Mouse (Mus musculus): ENCODE measurements around the gene Filip1. TPM values are rescaled to one million over a fixed set of nuclear protein-coding genes. Genes with fewer than 3 reads are reported as not detected.

The Filip1 gene
- total and polyA plus RNA-seq, 3 experiments: 0.71 to 1.5 (median 1.3) TPM

DNA sequence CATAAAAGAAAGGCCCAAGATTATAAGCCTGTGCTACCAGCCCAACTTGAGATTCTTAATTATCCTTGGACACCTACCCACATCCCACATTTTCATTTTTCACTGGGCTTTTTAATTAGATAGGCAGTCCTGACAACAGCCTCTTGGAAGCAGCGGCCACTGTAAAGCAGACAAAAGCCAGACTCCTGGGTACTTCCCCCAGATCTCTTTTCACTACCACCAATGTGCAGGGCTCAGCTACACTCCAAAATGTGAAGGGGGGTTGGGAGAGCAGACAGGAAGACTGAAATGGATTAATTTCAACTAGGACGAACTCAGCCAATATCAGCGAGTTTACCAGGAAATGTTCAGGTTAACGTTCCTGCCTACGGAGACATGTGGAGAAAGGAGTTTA is 92.1 kb downstream of the Filip1 start:
- Histone ChIP-seq H3K9me3 (replicated peaks; ENCODE audit: low read length) (no peaks in the 10 kb centered on the region), H3K4me1 (ENCODE audit: control insufficient read depth in 1 of 2, insufficient read depth in 2 of 2) (peaks cover 2 to 4% of the 10 kb centered on the region in 2 experiments; a peak in 2 of 4 replicates), H3K4me3 (replicated peaks in 1 of 3; ENCODE audit: low read depth in 2 of 3, low read length in 2 of 3, poor library complexity in 1 of 3) (no peak overlapping the region), H3K79me2 (replicated peaks; ENCODE audit: control insufficient read depth, extremely low read depth, insufficient read depth, poor library complexity, severe bottlenecking) (no peaks in the 10 kb centered on the region), H3K4me2 (ENCODE audit: insufficient read depth, low read depth, poor library complexity, severe bottlenecking) (no peak overlapping the region), H3K36me3 (replicated peaks in 1 of 2; ENCODE audit: control insufficient read depth in 1 of 2, insufficient read depth in 1 of 2, low read length in 1 of 2) (no peaks in the 10 kb centered on the region), H3K9ac (ENCODE audit: insufficient read depth, low read depth) (no peak overlapping the region), H3K27ac (ENCODE audit: insufficient read depth, low read depth) (no peak overlapping the region), H3K27me3 (replicated peaks) (no peaks in the 10 kb centered on the region)
- no peak for DNase-seq (ENCODE audit: extremely low read depth)
- TF ChIP-seq ZNF384 (IDR thresholded peaks at IDR 0.05; ENCODE audit: low read depth, low read length) (no peak), KAT2A (IDR thresholded peaks at IDR 0.05; ENCODE audit: insufficient replicate concordance, low read length) (no peak), USF1 (IDR thresholded peaks at IDR 0.05; ENCODE audit: low read depth, low read length) (no peak), MAFK (IDR thresholded peaks at IDR 0.05; ENCODE audit: insufficient replicate concordance, low read length) (no peak)
- dilution Hi-C loops (cut with MboI; ENCODE audit: extremely low pct_ligation_motif_present, extremely low pct_unique_long_range_greater_than_20kb, low sequenced_read_pairs): no loop called here
- in situ Hi-C loops (cut with MboI; ENCODE audit: low pct_ligation_motif_present, low pct_unique_long_range_greater_than_20kb, low sequenced_read_pairs): no loop called here

DNA sequence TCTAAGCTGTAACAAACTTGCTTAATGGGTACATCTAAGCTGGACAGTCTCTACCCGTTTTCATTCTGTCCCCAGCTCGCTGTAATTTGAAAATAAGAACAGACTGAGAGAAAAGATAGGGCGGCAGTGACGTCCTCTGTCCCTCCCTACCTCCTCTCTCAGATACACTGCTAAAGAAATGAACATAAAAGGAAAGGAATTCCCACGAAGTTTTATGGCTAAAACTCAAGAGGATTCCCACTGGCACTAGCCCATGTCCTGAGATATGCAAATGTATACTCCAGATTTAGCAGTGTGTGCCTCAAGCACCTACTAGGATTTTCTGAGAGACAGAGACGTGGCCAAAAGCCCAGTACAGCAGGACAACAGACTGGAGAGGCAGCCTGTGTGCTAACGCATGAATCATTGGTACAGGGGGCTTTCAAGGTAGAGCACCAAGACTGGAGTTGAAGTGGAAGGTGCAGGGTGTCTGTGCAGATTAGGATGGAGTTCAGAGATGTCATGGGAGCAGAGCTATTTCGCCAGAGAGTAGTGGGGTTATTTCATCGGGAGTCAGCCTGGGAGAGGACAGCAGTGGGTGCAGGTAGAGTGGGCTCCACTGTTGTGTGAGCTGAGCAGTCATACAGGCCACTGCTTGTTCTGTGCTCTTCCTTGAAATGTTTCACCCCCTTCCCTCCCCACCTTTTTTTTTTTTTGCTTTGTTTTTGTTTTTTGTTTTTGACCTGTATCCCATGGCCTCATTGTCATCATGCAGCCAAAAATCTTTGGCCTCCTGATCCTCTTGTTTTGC is 92.7 kb downstream of the Filip1 start:
- dilution Hi-C loops (cut with MboI; ENCODE audit: extremely low pct_ligation_motif_present, extremely low pct_unique_long_range_greater_than_20kb, low sequenced_read_pairs): no loop called here

DNA sequence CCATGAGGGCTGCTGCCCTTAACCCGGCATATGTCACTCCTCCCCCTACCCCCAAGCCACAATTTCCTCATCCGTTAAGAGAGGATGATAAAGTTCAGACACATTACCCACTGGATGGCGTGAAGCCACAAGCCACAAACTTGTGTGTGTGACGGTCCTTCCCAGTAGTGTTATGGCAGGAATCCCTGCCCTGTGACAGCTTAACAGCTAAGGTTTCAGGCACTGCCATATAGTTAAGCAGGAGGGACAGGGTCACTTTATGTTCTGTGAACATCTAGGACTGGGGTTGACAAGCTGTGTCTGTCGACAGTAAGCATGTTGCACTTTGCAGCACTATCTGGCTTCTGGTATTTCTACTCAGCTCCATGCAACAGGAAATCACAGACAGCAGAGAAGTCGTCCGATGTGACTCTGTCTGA is 93.3 kb downstream of the Filip1 start:
- Histone ChIP-seq H3K36me3 (replicated peaks in 1 of 2; ENCODE audit: control insufficient read depth in 1 of 2, insufficient read depth in 1 of 2, low read length in 1 of 2) (no peaks in the 10 kb centered on the region), H3K9me3 (replicated peaks; ENCODE audit: low read length) (no peaks in the 10 kb centered on the region), H3K4me2 (ENCODE audit: insufficient read depth, low read depth, poor library complexity, severe bottlenecking) (no peak overlapping the region), H3K79me2 (replicated peaks; ENCODE audit: control insufficient read depth, extremely low read depth, insufficient read depth, poor library complexity, severe bottlenecking) (no peaks in the 10 kb centered on the region), H3K27me3 (replicated peaks) (no peaks in the 10 kb centered on the region), H3K27ac (ENCODE audit: insufficient read depth, low read depth) (no peak overlapping the region), H3K4me1 (ENCODE audit: control insufficient read depth in 1 of 2, insufficient read depth in 2 of 2) (peaks cover 2 to 4% of the 10 kb centered on the region in 2 experiments; a peak in 2 of 4 replicates), H3K9ac (ENCODE audit: insufficient read depth, low read depth) (no peak overlapping the region), H3K4me3 (replicated peaks in 1 of 3; ENCODE audit: low read depth in 2 of 3, low read length in 2 of 3, poor library complexity in 1 of 3) (no peak overlapping the region)
- in situ Hi-C loops (cut with MboI; ENCODE audit: low pct_ligation_motif_present, low pct_unique_long_range_greater_than_20kb, low sequenced_read_pairs): no loop called here
- dilution Hi-C loops (cut with MboI; ENCODE audit: extremely low pct_ligation_motif_present, extremely low pct_unique_long_range_greater_than_20kb, low sequenced_read_pairs): no loop called here
- TF ChIP-seq ZC3H11A (IDR thresholded peaks at IDR 0.05; ENCODE audit: low read depth, low read length) (no peak), PAX5 (IDR thresholded peaks at IDR 0.05; ENCODE audit: low read length) (no peak), RCOR1 (conservative IDR thresholded peaks at IDR 0.05; ENCODE audit: low read depth, low read length) (no peak), HCFC1 (IDR thresholded peaks at IDR 0.05; ENCODE audit: low read depth, low read length) (no peak), MAFK (IDR thresholded peaks at IDR 0.05; ENCODE audit: insufficient replicate concordance, low read length) (no peak), BHLHE40 (IDR thresholded peaks at IDR 0.05; ENCODE audit: low read depth, low read length) (no peak), EP300 (IDR thresholded peaks at IDR 0.05; ENCODE audit: low read length) (no peak), JUN (IDR thresholded peaks at IDR 0.05; ENCODE audit: insufficient read depth, low read depth, low read length) (no peak), UBTF (IDR thresholded peaks at IDR 0.05; ENCODE audit: low read depth, low read length) (no peak), ZKSCAN1 (IDR thresholded peaks at IDR 0.05; ENCODE audit: borderline replicate concordance, low read depth, low read length) (no peak)
- no peak for DNase-seq (ENCODE audit: extremely low read depth)

More for the DNA sequence above, 92.7 kb downstream of the Filip1 start:
- Histone ChIP-seq H3K4me2 (ENCODE audit: insufficient read depth, low read depth, poor library complexity, severe bottlenecking) (no peak overlapping the region), H3K4me1 (ENCODE audit: control insufficient read depth in 1 of 2, insufficient read depth in 2 of 2) (peaks cover 2 to 4% of the 10 kb centered on the region in 2 experiments; a peak in 2 of 4 replicates), H3K27me3 (replicated peaks) (no peaks in the 10 kb centered on the region), H3K36me3 (replicated peaks in 1 of 2; ENCODE audit: control insufficient read depth in 1 of 2, insufficient read depth in 1 of 2, low read length in 1 of 2) (no peaks in the 10 kb centered on the region), H3K9me3 (replicated peaks; ENCODE audit: low read length) (no peaks in the 10 kb centered on the region), H3K27ac (ENCODE audit: insufficient read depth, low read depth) (no peak overlapping the region), H3K9ac (ENCODE audit: insufficient read depth, low read depth) (no peak overlapping the region), H3K79me2 (replicated peaks; ENCODE audit: control insufficient read depth, extremely low read depth, insufficient read depth, poor library complexity, severe bottlenecking) (no peaks in the 10 kb centered on the region), H3K4me3 (replicated peaks in 1 of 3; ENCODE audit: low read depth in 2 of 3, low read length in 2 of 3, poor library complexity in 1 of 3) (no peak overlapping the region)
- TF ChIP-seq ELF1 (IDR thresholded peaks at IDR 0.05; ENCODE audit: low read depth, low read length): no peak
- TF ChIP-seq MXI1 (IDR thresholded peaks at IDR 0.05; ENCODE audit: low read depth, low read length): no peak
- TF ChIP-seq POLR2AphosphoS2 (IDR thresholded peaks at IDR 0.05; ENCODE audit: low read depth, low read length): no peak
- TF ChIP-seq POLR2A (IDR thresholded peaks at IDR 0.05; ENCODE audit: low read depth, low read length): no peak
- TF ChIP-seq JUN (IDR thresholded peaks at IDR 0.05; ENCODE audit: insufficient read depth, low read depth, low read length): no peak
- TF ChIP-seq ZNF384 (IDR thresholded peaks at IDR 0.05; ENCODE audit: low read depth, low read length): no peak
- in situ Hi-C loops (cut with MboI; ENCODE audit: low pct_ligation_motif_present, low pct_unique_long_range_greater_than_20kb, low sequenced_read_pairs): no loop called here
- DNase-seq (ENCODE audit: extremely low read depth): no peak

Measured in CH12.LX (cell line).